Mouse (Mus musculus) thymus, postnatal 36 days (tissue): ENCODE results near the gene Mcub.

ENCODE experiments used
- DNase-seq, 2 experiments: peaks; one replicate each; pipeline ENCODE4 v3.0.0; 2022; ENCODE audit warnings: mixed read lengths in 2 of 2

The Mcub gene

DNA sequence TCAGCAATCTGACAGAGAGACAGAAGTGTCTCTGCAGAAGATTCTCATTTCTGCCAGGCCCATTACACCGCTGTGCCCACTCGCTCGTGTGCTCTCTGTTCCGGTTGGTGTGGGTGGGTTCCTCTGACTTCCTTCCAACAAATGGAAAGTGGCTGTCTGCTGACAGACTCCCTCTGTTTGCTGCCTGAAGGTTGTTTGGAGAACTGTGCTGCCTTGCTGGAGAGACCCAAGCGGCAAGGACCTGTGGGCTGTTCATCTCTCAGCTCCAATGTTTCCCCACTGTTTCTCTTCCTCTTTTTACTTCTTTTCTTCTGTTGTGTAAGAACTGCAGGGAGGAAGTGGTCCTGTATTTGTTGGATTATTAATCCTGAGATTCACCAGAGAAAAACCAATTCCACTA, 21.6 kb downstream of the Mcub start:
- peak in 1 of 2 experiments; percentile 10 for DNase-seq

DNA sequence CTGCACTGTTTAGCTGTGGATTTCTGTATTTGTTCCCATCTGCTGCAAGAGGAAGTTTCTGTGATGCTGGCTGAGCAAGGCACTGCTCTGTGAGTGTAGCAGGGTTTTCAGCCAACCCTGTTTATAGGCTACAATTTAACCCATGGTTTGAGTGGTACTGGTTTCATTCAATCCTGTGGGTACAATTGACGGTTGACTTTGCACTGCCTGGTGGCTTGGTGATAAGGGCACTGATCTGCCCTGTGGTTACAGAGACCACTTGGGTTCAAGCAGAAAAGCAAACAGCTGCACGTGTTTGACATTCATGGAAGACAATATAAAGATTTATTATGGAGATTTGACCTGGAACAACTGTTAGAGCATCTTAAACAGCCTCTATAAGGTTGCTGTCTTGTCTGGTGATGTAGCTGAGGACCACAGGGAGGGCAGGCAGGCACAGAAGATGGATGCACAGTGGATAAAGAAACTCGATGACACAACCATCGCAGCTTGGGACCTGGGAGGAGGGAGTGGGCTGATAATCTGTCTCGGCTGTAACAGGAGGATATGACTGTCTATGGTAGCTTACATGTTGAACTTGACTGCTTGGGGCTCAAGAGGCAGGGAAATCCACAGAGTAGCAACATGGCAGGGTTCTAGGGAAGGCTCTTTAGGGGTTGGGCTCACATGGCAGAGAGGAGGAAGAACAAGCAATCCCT, 23.6 kb downstream of the Mcub start:
- DNase-seq: no peak

- no peak for DNase-seq
These were observed 26.2 kb downstream of the Mcub start for GRCm38 (mm10) chr3:129943813-129944212.

DNA sequence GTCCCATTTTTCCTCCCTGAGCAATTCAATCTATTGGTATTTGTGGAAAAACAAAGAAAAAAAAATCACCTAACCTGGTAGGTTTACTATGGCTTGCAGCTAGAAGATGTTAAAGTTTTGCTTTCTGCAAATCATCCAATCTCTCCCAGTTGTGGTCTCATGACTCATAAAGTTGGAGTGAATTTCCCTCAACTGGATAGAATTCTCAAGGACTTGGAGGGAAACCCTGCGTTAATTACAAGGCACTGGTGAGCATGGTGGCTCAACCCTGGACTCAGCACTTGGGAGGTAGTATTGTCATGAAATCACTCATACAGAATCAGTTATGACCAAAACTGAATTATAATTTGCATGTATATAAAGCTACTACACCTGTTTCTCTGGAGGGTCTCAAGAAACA, 28.7 kb downstream of the Mcub start:
- no peak for DNase-seq

DNA sequence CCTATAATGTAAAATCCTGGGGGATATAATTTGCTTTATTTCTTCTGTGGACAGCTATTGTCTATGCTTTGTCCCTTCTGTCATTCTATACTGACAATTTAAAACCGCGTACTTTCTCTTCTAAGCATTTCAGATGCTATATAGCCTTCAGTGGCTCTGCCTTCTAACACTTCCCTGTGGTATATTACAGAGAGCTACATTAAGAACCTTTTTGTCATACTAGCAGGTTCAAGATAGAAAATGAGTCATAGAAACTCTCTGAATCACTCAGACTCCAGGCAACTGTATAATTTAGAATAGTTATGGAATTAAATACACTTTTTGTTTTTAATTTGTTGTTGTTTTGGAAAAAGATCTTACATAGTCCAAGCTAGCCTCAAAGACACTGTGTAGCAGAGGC, 29.2 kb downstream of the Mcub start:
- DNase-seq: no peak

DNA sequence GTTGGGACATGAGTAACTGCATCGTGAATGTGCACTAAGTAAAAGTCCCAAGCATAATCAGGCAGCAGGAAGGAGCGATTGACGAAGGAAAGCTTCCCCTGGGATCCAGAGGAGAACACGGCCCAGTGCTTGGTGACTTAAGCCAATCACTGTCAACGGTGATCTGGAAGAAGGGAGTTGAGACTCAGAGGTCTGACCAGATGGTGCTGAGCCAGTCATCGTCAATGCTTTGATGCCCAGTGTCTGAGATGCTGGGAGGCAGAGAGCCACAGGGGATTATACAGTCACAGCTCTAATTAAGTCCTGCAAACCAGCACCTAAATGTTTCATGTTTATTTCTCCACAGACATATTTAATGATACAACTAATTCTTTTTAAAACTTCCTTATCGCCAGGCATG, 30.9 kb downstream of the Mcub start:
- DNase-seq: no peak

- no peak for DNase-seq
These were observed 32.2 kb downstream of the Mcub start for GRCm38 (mm10) chr3:129937848-129938247.

GRCm38 (mm10) chr3:129936561-129936960, 33.4 kb downstream of the Mcub start:
- DNase-seq: no peak

DNA sequence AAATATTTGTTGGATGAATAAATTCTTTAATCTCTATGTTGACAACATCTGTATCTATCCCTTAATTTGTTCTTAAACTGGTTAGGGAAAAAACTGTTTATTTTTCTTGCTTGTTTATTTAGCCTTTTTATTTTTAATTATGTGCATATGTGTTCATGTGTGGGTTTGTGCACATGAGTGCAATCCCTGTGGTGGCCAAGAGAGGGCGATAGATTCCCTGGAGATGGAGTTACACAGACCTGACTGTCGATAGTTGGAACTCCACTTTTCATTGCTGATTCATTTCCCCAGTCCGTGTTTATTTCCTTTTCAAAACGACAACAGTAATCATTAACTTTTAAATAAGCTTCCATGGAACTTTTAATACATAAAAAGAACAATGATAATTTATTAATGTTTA, 37.6 kb downstream of the Mcub start:
- peak; percentile 27 to 31 for DNase-seq

GRCm38 (mm10) chr3:129930213-129930778, 39.7 kb downstream of the Mcub start:
- DNase-seq: no peak

- no peak for DNase-seq
These were observed 44.1 kb downstream of the Mcub start for GRCm38 (mm10) chr3:129925861-129926260.

GRCm38 (mm10) chr3:129923581-129923980, 46.4 kb downstream of the Mcub start:
- DNase-seq: no peak

- DNase-seq: peak; percentile 60 to 61
These were observed 51.6 kb downstream of the Mcub start for GRCm38 (mm10) chr3:129918434-129918833.

DNA sequence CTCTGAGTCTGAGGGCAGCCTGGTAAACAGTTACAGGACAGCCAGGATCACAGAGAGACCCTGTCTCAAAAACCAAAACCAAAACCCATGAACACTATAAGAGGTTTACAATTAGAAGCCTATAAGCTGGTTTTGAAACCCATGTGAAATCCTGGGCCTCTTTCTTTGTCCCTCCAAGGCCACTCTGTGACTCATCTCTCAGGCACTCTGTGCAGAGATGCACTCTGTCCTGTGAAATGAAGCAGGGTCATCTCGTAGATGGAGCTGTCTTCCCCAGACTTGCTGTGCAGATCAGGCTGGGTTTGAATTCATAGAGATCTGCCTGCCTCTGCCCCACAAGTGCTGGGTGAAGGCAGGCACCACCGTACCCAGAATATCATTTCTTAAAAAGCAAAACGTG, 52.6 kb downstream of the Mcub start:
- no peak for DNase-seq

- DNase-seq: no peak
These were observed 56.8 kb downstream of the Mcub start for GRCm38 (mm10) chr3:129913241-129913640.

DNA sequence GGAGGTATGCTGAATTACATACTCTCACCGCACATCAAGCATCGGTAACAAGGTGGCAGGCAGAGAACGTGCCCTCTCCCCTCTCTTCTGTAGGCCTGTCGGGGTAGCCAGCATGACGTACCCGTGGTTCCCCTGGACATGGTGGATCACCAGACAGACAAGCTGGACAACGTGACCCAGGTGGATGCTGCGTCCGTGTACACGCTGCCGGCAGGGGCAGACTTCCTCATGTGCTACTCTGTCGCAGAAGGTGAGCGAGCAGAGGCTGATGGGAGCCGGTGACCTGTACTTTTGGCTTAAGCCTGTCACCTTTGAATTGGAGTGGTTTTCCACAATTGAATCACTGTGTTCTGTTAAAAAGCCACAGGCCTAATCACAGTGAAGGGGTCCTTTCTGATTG, 58.0 kb downstream of the Mcub start:
- DNase-seq: no peak

DNA sequence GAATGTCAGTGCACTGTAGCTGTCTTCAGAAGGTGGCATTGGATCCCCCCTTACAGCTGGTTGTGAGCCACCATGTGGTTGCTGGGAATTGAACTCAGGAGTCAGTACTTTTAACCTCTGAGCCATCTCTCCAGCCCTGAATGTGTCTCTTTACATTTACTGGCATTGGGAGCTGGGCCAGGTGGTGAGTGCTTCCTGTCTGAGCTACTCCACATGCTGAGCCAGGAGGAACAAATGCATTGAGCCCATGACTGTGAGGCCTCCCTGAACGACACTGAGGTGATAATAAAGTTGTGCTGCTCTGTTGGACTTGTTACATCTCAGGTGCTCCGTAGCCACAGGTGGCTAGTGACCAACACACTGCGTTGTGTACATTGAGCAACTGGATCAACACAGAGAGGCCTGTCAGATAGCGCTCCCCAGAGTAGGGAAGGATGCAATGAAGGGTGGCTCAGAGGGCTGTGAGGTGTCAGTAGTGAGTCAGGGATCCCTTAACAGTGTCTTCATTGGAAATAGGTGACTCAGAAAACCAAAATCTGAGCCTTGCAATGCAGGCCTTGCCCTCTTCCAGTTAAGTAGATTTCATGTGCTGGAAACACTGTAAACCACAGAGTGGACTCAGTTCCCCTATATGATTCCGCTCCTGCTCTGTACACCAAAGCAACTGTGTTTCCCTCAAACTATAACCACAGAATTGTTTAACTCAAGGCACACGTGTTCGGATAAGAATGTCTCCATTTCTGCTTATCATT, 65.4 kb downstream of the Mcub start:
- DNase-seq: peak in 1 of 2 experiments; percentile 19

DNA sequence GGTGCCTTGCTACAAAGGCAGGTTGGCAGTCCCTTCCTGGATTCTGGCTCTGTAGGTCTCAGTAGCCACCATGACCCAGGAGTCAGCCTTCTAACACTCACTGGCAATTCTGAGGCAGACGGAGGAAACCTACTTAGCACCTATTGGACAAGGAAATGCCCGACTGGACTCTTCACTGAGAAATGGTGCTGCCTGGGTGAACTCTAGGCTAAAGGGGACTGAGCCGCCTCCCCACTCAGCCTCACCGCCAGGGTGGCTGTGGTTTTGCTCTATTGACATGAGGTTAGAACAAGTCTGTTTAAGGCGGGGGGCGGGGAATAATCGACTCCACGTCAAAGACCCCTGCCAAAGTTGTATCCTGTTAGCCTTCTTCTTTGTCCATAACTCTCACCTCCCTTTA, 66.1 kb downstream of the Mcub start:
- peak in 1 of 2 experiments; percentile 32 for DNase-seq

GRCm38 (mm10) chr3:129903369-129903768, 66.6 kb downstream of the Mcub start:
- DNase-seq: no peak

- DNase-seq: peak; percentile 87 to 90
These were observed 68.7 kb downstream of the Mcub start, which contains the start of gene Casp6 for GRCm38 (mm10) chr3:129901271-129901809. TSS of gene Casp6 (plus strand) at chr3:129901425.

DNA sequence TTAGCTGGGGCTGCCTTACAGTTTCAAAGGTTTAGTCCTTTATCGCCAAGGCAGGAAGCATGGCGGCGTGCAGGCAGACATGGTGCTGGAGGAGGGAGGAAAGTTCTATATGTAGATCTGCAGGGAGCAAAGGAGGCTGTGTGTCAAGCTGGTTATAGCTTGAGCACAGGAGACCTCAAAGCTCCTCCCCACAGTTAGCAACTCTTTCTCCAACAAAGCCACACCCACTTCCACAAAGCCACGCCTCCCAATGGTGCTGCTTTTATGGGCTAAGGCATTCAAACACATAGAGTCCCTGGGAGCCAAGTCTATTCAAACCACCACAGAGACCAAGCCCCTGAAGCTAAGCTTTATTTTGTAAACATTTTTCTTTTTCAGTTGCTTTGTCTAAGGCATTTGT, 71.1 kb downstream of the Mcub start:
- peak in 1 of 2 experiments; percentile 22 for DNase-seq

- no peak for DNase-seq
These were observed 73.4 kb downstream of the Mcub start for GRCm38 (mm10) chr3:129896591-129896990.

- no peak for DNase-seq
These were observed 76.9 kb downstream of the Mcub start for GRCm38 (mm10) chr3:129893143-129893542.

DNA sequence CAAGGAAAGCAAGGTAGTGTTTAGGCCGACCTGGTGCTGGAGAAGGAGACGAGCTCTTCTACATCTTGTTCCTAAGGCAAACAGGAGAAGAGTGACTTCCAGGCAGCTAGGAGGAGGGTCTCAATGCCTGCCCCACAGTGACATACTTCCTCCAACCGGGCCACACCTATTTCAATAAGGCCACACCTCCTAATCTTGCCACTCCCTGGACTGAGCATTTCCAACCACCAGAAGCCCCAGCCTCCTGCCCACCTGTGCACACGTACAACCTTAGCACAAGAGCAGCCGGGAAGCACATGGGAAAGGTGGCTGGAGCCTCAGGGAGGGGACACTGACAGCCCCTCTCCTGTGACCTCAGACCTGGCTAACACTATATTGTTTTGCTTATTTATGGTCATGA, 78.0 kb downstream of the Mcub start:
- DNase-seq: no peak
